Mouse (Mus musculus) brain, embryonic 14.5 days (tissue): ENCODE data around the gene Tmem236. TPM values are rescaled to one million over a fixed set of nuclear protein-coding genes. Genes with fewer than 3 reads are reported as not detected.

ENCODE experiments used
- DNase-seq: peaks from one replicate; pipeline ENCODE4 v3.0.0-alpha.2; 2011; ENCODE audit warnings: low read depth
- CTCF ChIP-seq: fragments of 200-500 bp; IDR thresholded peaks from 2 replicates; pipeline ENCODE4 v1.5.1; 2012; ENCODE audit warnings: inconsistent platforms, mild to moderate bottlenecking, moderate library complexity, borderline replicate concordance; ENCODE audit not compliant: insufficient read depth, insufficient read length; ENCODE audit errors: extremely low read depth
- POLR2A ChIP-seq: fragments of 200-500 bp; IDR thresholded peaks from 2 replicates; pipeline ENCODE4 v1.6.1; 2012; ENCODE audit warnings: mild to moderate bottlenecking, inconsistent platforms, borderline replicate concordance; ENCODE audit not compliant: poor library complexity, insufficient read depth, insufficient read length, severe bottlenecking; ENCODE audit errors: extremely low read depth
- polyA plus RNA-seq: library from polyadenylated mRNA; depleted of rRNA; stranded (reverse); fragments of >200 nt; gene quantifications from 2 replicates; pipeline ENCODE4 v1.2.3, GENCODE M21; 2012; rRNA removed

Gene Tmem236
- polyA plus RNA-seq, 1 experiment = 0.14 TPM

DNA sequence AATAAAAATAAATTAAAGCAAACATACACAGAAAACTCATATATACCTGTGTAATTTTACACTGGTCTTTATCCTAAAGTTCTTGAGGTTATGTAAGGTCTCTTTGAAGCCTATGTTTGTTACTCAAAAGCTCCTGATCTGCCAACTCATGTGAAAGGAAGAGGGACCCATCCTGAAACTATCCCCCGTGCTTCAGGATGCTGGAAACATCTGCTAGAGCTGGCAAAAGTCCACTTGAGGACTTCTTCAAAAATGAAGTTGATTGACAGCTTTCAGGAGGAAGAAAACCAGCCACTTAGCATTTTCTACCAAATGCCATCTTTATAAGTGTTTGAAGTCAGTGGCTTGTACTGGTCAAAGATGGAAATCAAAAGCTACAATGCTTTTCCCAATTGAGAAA, 94.8 kb downstream of the Tmem236 start:
- DNase-seq = no peak
- TF ChIP-seq CTCF = no peak
- TF ChIP-seq POLR2A = no peak

Other genes with a start within 250 kb of the Tmem236 start
- 51.8 and 56.5 TPM in 2 replicates for gene Hacd1, start 118.4 kb upstream of the Tmem236 start, polyA plus RNA-seq
- 73.7 and 77.4 TPM in 2 replicates for gene Stam, start 100.4 kb upstream of the Tmem236 start, polyA plus RNA-seq
- 3.2 and 5.1 TPM in 2 replicates for gene Mrc1, start 54.9 kb downstream of the Tmem236 start, polyA plus RNA-seq
- gene Slc39a12, start 213.8 kb downstream of the Tmem236 start, polyA plus RNA-seq = 2.1 and 3.2 TPM in 2 replicates